ENCODE assay signal across 10 mouse cellular contexts in the genomic region with DNA sequence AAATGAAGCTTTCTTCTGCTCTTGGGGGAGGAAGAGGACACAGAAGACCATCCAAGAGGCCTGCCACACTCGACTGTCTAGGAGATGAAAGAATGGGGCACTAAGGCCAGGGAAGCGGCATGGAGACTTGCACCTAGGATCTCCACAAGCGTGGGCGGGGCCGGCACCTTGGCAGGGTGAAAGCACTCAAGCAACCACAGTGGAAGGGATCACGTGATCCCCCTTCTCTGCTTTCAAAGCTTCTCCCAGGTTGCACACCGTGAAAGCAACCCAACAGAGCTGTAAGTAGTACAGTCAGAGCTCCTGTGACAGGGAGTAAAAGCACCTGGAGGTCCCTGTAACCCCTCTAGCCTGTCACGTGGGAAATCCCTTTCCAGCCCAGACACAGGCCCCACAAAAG.
DNase-seq lines count a peak whose midpoint lies in the region; ATAC-seq lines count a peak whose summit lies in the region.
"Had no signal": no experiment of that assay in that cellular context is flagged by ENCODE, and none has a peak within 500 bp of the region (broad histone marks: within the 10 kb centered on the region; RNA-seq: fewer than 3 reads in every experiment).

No protein-coding gene starts in this region.

- H3K4me2 ChIP-seq in heart, embryonic 12.5 days, result no peak overlapping the region
- H3K4me2 ChIP-seq: hindbrain, embryonic 12.5 days; midbrain, embryonic 15.5 days had no signal

- no peaks in the 10 kb centered on the region for H3K9me3 ChIP-seq in heart, embryonic 12.5 days (replicated peaks)
- H3K9me3 ChIP-seq: hindbrain, embryonic 12.5 days; midbrain, embryonic 15.5 days had no signal

- H3K9ac ChIP-seq in heart, embryonic 12.5 days, result no peak overlapping the region
- H3K9ac ChIP-seq: hindbrain, embryonic 12.5 days; midbrain, embryonic 15.5 days had no signal

- 54% methylated on average over 8 of the region's 8 CpGs for WGBS in heart, embryonic 12.5 days

- DNase-seq in CD8-positive naive resting alpha-beta T cell, adult 2 months (ENCODE audit: low read depth in 2 of 2, low spot score in 2 of 2), result peak; percentile 39 to 62
- peak; percentile 67 for DNase-seq in ZHBTc4 (ENCODE audit: low read depth, low spot score)
- DNase-seq in kidney, postnatal 14 days, result peak; percentile 35
- DNase-seq in natural killer cell, adult 2 months (ENCODE audit: low spot score in 2 of 2), result peak; percentile 52 to 55
- no peak for DNase-seq in testis, postnatal 10 days (ENCODE audit: low spot score)
- no peak for DNase-seq in testis, postnatal 14 days (ENCODE audit: low spot score)
- DNase-seq: right cerebral cortex, adult 18-20 months had no signal

- H3K4me1 ChIP-seq in heart, embryonic 12.5 days (replicated peaks), result peaks cover 62% of the 10 kb centered on the region

- H3K27me3 ChIP-seq in heart, embryonic 12.5 days (replicated peaks), result no peaks in the 10 kb centered on the region
- H3K27me3 ChIP-seq: midbrain, embryonic 15.5 days had no signal

- ATAC-seq in heart, embryonic 12.5 days (ENCODE audit: insufficient number of reproducible peaks, low FRiP score), result no peak
- ATAC-seq: midbrain, embryonic 15.5 days had no signal

- no peaks in the 10 kb centered on the region for H3K36me3 ChIP-seq in heart, embryonic 12.5 days
- H3K36me3 ChIP-seq: hindbrain, embryonic 12.5 days; midbrain, embryonic 15.5 days had no signal

- no peak overlapping the region for H3K4me3 ChIP-seq in heart, embryonic 12.5 days
- H3K4me3 ChIP-seq: hindbrain, embryonic 12.5 days; midbrain, embryonic 15.5 days had no signal

- H3K27ac ChIP-seq in heart, embryonic 12.5 days (ENCODE audit: poor library complexity, severe bottlenecking), result no peak overlapping the region
- H3K27ac ChIP-seq: hindbrain, embryonic 12.5 days; midbrain, embryonic 15.5 days had no signal

Comparison
In these comparisons a context has a peak if more than half of its experiments do, and no peak if none do; other contexts are left out.
1. DNase-seq: peak in CD8-positive naive resting alpha-beta T cell, adult 2 months (2 of 2), ZHBTc4 (single experiment), kidney, postnatal 14 days (single experiment) and natural killer cell, adult 2 months (2 of 2); none in testis, postnatal 10 days (single experiment) and testis, postnatal 14 days (single experiment).